Mouse (Mus musculus): Measurements from ENCODE around the gene Dhx16.

DNA sequence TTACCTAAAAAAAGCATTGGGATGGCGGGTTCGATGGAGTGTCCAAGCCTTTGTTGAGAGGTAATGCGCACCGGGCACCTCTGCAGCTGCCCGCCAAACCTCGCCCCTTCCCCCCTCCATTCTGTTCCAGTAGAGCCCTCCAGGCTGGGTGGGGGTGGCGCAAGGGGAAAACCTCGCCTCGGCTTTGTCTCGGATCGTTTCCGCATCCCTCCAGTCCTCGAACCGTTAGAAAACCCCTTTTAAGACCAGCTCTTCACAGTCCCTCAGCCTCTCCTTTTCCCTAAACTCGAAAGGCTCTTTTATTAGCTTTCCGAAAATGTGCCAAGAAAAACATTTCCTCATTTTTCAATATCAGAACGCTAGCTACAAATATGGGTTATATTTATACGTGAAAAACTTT is 42.1 kb upstream of the Dhx16 start:
- TF ChIP-seq CTCF (IDR thresholded peaks at IDR 0.05; ENCODE audit: low read depth, low read length): no peak
- no peak for TF ChIP-seq POLR2A (IDR thresholded peaks at IDR 0.05; ENCODE audit: extremely low read depth, insufficient read depth, low read length)

All from liver, adult 2 months (tissue).